Mouse (Mus musculus): ENCODE measurements around the gene Spats2l.

Gene Spats2l

DNA sequence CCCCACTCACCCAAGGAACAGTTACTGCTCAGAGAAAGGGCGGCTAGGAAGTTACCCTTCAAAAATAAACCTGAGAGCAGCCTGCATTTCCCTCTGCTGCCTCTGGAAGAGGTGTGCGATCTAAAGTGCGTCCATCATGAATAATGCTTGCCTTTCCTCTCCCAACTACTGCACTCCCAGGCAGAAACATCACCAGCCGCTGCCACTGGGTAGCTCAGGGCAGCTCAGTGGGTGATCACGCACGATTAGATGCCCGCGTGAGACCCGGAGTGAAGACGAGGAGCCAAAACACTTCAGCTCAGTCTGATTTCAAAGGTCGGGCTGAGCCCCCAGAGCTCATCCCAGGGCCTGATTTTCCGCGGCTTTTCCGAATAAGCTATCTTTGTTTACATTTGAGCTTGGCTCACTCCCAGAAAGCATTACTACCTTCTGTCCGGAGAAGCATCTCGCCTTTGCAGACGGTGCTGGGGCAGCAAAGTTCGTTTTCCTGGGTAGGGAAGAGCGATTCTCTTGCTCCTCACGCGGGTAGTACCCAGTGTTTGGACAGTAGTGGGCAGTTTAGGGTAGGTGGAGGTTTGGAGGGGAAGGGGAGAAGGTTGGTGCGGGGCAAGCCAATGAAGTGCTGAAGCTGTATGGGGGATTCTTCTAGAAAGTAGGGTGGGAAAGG lies at the start of gene Spats2l:
TSS of gene Spats2l (plus strand) at position 162 of the 667 bp plus-strand sequence.
- CTCF ChIA-PET = interaction anchor here in 2 of 4 experiments (0.6 to 1.4 kb wide), 4 partner anchors 10 to 345 kb away, joined by 3 to 4 read pairs (median 3); no protein-coding TSS in a partner anchor
- POLR2A ChIA-PET = interaction anchor here in 3 of 4 experiments (0.6 to 2.2 kb wide), 14 partner anchors 8 to 1020 kb away, joined by 3 to 12 read pairs (median 4); partner anchors contain the start of gene Bzw1 (in 1 of the 3)

DNA sequence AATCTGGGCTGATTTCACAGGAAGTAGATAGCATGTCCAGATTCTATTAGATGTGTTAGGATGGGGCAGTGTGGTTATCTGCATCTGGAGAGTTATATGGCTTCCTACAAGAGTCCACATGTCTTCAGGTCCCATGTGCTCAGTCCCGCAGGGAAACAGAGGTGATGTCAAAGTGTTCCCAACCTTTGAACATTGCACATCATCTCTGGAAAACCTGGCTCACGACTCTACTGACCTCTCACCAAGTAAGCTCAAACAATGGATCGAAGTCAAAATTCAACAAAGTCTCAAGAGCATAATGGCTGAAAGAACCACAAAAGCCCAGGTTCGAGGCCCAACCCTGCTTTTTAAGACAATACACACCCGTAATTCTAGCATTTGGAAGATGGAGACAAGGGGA lies 48.7 kb upstream of the Spats2l start:
- POLR2A ChIA-PET = no interaction called here

DNA sequence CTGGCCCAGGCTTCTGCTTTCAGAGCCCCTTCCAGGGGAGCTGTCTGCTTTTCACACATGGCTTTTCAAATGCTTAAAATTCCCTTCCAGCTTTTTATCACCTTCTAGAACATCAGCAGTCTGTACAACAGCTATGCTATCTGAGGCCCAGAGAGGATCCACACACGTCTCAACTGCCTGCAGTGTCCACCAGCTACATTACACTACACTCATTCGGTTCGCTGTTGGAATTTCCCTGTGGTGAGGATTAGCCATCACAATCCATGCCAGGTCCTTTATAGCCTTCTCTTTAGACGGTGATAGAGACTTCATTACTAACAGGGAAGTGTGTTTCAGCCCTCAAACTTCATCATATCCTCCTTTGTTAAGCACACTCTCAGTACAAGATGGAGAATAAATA lies 38.1 kb upstream of the Spats2l start:
- CTCF ChIA-PET = interaction anchor here in 2 of 4 experiments (0.5 to 0.6 kb wide), 2 partner anchors 217 to 411 kb away, joined by 3 read pairs; no protein-coding TSS in a partner anchor
- POLR2A ChIA-PET = no interaction called here

More for the DNA sequence above, 48.7 kb upstream of the Spats2l start:
- CTCF ChIA-PET = no interaction called here

DNA sequence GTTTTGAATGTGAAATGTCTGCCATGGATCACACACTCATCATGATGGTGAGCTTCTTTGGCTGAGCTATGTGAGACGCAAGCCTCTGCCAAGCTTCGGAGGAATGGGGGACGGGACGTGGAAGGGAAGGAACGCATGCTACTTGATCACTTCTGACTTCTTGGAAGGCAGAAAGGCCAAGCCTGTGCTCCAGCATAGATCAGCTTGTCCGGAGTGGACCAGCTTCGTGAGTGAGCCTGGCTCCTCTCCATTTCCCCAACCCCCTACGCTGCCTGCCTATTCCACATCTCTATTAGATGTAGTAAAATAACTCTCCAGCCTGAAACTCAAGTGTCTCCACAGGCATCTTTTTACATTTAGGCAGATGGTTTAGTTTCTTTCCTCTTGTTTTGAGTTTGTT lies 32.2 kb upstream of the Spats2l start:
- ChIA-PET CTCF (no interaction called here), POLR2A (no interaction called here)

DNA sequence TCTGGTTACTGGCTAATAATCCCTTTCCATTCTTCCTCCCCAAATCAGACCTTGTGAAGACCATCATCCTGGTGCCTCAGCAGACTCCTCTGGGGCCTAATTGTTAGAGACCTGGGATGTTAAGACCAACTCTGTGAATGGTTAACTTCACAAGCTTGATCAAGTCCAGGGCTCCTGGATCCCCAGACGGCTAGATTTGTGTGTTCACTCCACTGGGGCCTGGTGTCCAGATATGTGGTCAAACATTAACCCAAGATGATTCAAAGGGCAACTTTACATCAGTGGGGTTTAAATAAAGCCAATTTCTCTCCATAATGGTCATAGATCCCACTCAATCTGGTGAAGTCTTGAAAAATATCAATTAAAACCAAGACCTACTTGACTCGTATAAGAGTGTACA lies 31.7 kb upstream of the Spats2l start:
- ChIA-PET CTCF (no interaction called here), POLR2A (no interaction called here)

DNA sequence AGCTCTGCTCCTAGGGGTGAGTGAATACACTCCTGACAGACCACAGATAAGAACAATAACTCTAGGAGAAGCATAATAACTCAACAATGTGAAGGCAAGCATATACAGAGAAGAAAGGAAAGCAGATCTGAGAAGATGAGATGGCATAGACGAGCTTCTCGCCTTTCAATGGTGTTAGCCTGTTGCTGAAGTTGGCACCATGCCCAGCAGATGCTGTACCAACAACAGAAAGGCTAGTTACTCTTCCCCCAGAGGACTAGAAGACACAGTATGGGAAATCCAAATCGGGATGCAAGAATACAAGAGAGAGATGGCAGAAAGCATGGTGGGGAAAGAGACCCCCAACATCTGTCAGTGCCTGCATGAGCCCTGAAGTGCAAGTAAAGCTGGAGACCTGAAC lies 22.2 kb upstream of the Spats2l start:
- ChIA-PET CTCF (no interaction called here), POLR2A (no interaction called here)

DNA sequence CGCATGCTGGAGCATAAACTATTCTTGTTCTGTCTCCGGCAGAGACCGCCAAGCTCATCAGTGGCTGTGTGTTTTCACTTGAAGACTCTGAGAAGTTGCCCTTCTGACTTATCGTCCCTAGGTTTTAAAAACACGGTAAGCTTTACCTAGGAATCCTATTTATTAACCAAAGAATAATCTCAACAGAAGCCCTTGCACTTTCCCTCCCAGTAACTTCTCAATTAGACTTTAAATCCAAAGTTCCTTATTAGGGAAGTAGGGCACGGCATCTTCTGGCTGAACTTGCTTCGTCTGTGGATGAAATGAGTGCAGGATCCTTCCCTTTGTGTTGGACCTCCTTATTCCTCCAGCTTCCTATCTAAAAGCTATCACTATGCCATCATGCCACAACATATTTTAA lies 7.6 kb upstream of the Spats2l start:
- ChIA-PET CTCF (no interaction called here), POLR2A (interaction anchor here in 1 of 4 experiments (1.9 kb wide), 1 partner anchor 8 kb away, joined by 10 read pairs; the partner anchor contains the start of gene Spats2l)

DNA sequence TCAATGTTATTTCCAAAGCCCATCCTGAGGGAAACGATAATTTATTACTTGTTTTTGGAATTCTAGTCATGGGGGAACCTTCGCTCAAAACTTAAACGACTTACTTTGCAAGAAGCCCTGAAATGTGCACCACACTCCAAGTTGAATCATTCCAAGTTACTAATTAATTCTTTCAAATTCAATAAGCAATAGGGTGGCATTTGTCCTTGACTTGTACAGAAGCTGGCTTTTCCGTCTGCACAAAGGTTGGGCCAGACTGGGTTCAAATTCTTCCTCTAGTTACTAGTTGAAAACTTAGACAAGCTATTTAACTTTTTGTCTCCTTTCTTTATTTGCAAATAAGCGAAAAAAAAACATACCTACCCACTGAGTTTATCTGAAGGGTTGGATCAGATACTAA lies 636 bp upstream of the Spats2l start:
- ChIA-PET CTCF (no interaction called here), POLR2A (interaction anchor here in 1 of 4 experiments (1.6 kb wide), 1 partner anchor 21 kb away, joined by 3 read pairs; no protein-coding TSS in a partner anchor)

DNA sequence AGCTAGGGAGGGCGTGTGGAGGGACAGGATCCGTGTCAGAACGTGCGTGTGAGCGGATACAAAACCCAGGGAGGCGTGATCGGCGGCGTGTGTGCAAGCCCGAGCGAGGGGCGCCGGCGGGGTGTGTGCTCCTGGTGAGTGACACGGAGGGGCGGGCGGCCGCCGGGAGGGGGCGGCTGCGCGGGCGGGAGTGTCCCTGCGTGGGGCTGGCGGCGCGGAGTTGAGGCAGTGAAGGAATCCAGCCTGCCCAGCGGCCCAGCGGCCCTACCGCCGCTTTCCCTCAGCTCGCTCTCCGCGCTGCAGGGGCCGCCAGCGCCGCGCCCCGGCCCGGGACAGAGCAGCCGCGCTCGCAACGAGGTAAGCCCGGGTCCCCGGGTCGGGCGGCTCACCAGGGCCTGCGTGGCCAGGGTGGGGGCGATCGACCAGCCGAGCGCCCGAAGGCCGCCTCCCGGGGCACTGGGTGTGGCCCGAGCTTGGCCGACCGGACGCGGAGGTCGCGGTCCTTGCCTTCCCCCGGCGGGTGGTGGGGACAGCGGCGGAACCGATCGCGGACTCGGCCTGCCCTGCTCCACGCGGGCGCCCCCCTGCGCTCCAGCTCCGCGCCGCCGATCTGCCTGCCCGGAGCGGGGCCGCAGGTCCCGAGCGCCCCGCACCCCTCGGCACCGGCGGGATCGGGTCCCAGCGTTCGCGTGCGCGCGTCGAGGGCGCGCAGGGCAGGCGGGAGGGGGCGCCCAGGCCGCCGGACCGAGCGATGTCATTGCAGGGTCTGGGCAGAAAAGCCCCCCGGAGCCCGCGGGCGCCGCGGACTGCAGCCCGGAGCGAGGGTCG lies 920 bp downstream of the Spats2l start:
- POLR2A ChIA-PET = interaction anchor here in 3 of 4 experiments (0.6 to 2.2 kb wide), 13 partner anchors 9 to 618 kb away, joined by 3 to 12 read pairs (median 4); partner anchors contain the start of gene Bzw1 (in 1 of the 3)
- CTCF ChIA-PET = interaction anchor here (0.6 to 1.4 kb wide), 7 partner anchors 9 to 650 kb away, joined by 3 to 9 read pairs (median 3); no protein-coding TSS in a partner anchor

DNA sequence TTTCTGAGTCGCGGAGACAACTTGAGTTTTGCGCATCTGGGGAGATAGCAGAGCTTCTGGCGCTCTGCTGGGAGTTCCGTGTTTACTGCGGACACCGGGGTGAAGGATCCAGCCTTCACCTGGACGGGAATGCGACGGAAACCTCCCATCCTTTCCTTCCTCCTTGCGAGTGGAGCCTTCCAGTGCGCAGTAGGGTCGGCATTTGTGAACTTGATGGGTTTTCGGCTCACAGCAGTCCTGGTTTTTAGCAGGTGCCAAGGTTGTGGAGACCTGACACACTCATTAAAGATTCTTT lies 1.5 kb downstream of the Spats2l start:
- CTCF ChIA-PET = interaction anchor here (0.6 to 1.4 kb wide), 4 partner anchors 8 to 649 kb away, joined by 3 to 9 read pairs (median 4); no protein-coding TSS in a partner anchor
- POLR2A ChIA-PET = interaction anchor here in 3 of 4 experiments (1.0 to 2.2 kb wide), 8 partner anchors 9 to 346 kb away, joined by 3 to 10 read pairs (median 4); no protein-coding TSS in a partner anchor

DNA sequence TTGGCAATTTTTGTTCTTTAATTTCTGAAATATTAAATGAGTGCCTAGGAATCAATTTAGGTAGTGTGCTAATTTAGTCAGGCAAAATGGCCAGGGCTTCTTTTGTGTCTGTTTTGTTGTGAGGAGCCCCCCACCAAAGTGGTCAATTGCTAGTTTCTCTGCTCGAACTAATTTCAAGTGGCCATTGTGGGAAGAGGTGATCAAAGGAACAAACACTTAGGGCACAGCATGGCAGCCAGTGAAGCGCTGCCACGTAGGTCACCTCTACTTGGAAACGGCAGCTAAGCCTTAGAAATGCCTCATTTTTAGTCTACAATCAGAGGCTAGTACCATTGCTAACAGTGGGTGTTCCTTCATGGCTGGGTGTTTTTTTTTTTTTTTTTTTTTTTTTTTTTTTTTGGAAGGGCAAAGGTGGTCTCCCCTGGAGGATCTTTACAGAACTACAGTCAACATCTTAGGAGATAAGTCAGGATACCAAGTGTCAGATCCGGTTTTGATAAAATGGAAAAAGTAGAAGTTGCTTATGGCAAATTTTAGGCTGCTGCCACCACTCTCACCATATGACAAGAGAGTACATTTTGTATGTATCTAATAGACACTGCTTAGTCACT lies 2.8 kb downstream of the Spats2l start:
- POLR2A ChIA-PET = no interaction called here
- CTCF ChIA-PET = no interaction called here

DNA sequence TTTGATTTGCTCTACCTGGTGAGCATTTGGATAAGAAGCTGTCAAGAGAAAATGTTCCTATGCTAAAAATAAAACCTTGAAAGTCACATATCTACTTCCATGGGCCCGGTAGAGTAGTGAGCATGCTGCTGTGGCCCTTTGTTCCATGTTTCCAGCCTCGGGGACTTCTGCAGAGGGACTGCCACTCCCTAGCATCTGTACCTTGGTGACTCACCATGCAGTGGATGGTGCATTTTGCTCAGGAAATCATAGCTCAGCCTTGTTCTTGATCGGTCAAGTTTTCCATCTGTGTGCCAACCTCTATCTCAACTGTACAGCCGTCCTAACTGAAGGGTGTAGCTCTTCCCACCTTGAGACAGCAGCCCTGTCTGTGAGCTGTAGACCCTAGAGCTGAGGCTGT lies 10.3 kb downstream of the Spats2l start:
- CTCF ChIA-PET = interaction anchor here in 2 of 4 experiments (0.9 to 1.3 kb wide), 2 partner anchors 9 to 10 kb away, joined by 3 to 4 read pairs; no protein-coding TSS in a partner anchor
- POLR2A ChIA-PET = interaction anchor here in 2 of 4 experiments (0.7 to 2.2 kb wide), 2 partner anchors 10 to 35 kb away, joined by 3 to 10 read pairs; partner anchors contain the start of gene Spats2l (in 1 of the 2)

DNA sequence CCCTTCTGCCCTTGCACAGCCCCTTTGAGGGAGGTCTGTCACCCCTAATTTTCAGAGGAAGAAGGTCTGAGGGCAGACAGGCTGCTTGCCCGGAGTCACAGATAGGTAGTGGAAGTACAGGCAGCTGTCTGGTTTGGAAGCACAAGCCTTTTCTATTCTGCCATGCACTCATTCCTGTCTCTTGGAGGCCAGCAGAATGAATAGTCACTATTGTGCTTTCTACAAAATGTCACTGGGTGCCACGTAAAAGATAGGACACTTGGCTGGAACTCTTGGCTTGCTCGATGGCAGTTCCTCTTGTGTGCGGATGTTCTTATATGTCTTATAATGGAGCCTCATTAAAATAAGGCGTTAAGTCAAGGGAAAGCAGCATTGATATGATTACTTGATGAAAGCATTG lies 15.9 kb downstream of the Spats2l start:
- POLR2A ChIA-PET = interaction anchor here in 1 of 4 experiments (0.5 kb wide), 1 partner anchor 187 kb away, joined by 3 read pairs; no protein-coding TSS in a partner anchor
- CTCF ChIA-PET = no interaction called here

DNA sequence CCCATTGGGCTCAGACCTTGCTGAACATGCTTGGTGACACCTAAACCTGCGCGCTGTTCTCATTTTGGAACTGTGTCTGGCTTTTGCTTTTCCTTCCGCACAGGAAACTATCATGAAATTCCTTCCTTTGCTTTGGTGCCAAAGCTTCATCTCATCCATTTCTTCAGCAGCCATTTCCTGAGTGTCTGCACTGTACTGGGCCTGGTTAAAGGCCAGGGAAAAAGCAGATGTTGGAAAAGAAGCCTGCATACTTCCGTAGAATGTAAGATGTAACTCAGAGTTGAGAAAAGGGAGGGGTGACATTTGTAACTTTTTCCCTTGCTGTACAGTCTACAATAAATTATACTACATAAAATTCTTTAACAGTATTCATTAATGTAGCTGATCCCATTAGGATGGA lies 18.2 kb downstream of the Spats2l start:
- POLR2A ChIA-PET = interaction anchor here in 1 of 4 experiments (0.6 kb wide), 1 partner anchor 372 kb away, joined by 3 read pairs; no protein-coding TSS in a partner anchor
- CTCF ChIA-PET = no interaction called here

DNA sequence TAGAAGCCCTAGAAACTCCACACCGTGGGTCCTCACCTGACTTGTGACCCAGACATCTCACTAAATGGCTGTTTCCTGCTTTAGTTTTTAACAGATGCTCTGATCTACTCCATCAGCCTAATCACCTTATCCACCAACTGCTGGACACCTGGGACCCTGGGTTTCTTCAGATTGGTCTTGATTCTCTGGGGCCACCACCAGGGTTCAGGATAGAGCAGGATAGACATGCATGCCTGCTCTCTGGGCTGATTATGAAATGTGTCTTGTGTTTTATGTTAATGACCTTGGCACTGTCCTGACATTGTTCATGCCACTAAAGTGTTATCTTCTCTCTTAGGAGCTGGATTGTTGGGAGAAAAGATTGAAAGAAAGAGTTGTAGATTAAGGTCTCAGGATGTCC lies 21.9 kb downstream of the Spats2l start:
- POLR2A ChIA-PET = interaction anchor here in 1 of 4 experiments (1.0 kb wide), 1 partner anchor 15 kb away, joined by 3 read pairs; no protein-coding TSS in a partner anchor

DNA sequence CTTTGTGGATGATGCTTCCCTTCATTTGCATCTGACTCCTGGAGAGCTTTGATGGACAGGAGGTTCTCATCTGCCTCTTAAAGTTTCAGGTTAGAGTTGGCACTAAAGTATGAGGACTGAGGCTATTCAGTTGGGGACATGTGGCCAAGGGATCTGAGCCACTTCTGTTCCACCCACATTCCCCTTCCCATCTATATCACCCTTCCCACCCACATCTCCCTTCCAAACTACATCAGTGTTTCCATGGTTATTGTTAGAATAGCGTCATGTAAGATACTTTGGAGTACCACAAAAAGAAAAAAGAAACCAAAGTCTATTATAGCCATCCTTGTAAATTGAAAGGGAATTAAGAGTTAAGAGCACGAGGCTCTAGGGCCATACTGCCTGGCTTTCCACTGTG lies 25.4 kb downstream of the Spats2l start:
- ChIA-PET CTCF (no interaction called here), POLR2A (no interaction called here)

More for the DNA sequence above, 21.9 kb downstream of the Spats2l start:
- CTCF ChIA-PET = interaction anchor here in 1 of 4 experiments (0.8 kb wide), 1 partner anchor 17 kb away, joined by 3 read pairs; no protein-coding TSS in a partner anchor

DNA sequence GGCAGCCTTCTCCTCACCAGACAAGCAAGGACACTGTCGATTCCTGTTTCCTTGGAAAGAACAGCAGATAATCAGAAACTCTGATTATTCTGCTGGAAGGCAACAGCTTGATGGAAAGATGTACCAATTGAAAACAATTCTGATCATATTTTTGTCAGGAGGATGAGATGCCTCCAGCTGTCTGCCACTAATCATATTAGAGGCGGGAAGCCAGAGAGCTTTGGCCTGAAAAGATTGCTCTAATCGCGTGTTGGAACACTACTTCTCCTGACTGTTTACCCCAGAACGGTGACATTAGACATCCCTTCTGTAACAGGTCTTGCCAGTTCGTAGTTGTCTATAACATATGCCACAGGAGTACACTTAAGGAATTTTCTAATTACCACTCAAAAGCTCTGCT lies 26.9 kb downstream of the Spats2l start:
- ChIA-PET POLR2A (no interaction called here), CTCF (no interaction called here)

DNA sequence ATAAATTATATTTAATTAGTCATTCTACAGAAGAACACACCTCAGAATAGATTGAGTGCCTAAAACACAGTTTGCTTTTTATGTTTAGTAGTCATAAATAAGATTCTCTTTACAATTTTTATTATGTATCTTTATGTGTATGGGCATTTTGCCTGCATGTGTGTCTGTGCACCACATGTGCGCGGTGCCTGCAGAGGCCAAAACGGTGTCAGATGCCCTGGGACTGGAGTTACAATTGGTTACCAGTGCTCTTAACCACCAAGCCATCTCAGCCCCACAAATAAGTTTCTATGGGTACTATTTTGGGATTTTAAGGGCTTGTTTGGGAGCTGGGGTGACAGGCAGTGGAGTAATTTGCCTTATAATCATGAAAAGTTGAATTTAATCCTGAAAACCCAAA lies 32.2 kb downstream of the Spats2l start:
- ChIA-PET POLR2A (no interaction called here), CTCF (no interaction called here)

DNA sequence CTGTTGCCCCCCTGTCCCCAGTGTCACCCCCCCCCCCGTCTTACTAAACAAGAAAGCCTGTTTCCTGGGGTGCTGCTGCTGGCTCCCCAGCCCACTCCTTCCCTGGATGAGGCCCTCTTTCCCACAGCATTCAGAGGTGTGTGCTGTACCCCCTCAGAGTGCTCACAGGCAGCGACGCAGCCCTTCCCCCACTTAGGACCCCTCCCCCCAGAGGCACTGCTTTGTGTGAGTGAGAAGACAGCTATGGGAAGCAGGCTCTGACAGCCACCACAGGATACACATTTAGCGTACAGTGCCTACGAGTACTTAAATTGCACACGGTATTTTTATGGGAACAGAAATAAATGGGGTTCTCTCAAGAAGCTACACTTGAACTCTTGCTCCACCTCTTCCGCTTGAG lies 33.9 kb downstream of the Spats2l start:
- CTCF ChIA-PET = interaction anchor here in 1 of 4 experiments (0.8 kb wide), 1 partner anchor 223 kb away, joined by 3 read pairs; no protein-coding TSS in a partner anchor
- POLR2A ChIA-PET = no interaction called here
